Mouse (Mus musculus): ENCODE results near the gene Spon1.

GRCm38 (mm10) chr7:113877926-113878325 is 112.1 kb downstream of the Spon1 start:
- TF ChIP-seq CTCF (conservative IDR thresholded peaks at IDR 0.05; ENCODE audit: low read length): no peak
- TF ChIP-seq NANOG (IDR thresholded peaks at IDR 0.05; ENCODE audit: borderline replicate concordance, low read length): no peak
- TF ChIP-seq POU5F1 (IDR thresholded peaks at IDR 0.05; ENCODE audit: borderline replicate concordance, low read length): no peak

Data from E14TG2a.4 (cell line).